Mouse (Mus musculus) subcutaneous adipose tissue, adult 2 months (tissue): Measurements from ENCODE around the gene Fkbp14. TPM values are rescaled to one million over a fixed set of nuclear protein-coding genes. Genes with fewer than 3 reads are reported as not detected.

Experiments
- polyA plus RNA-seq: library from polyadenylated mRNA; depleted of rRNA; stranded (reverse); fragments of >200 nt; gene quantifications from 2 replicates; pipeline ENCODE4 v1.2.3, GENCODE M21; 2012; ENCODE audit warnings: low replicate concordance; rRNA removed

Fkbp14 gene
- 10.7 and 20.9 TPM in 2 replicates for polyA plus RNA-seq

DNA sequence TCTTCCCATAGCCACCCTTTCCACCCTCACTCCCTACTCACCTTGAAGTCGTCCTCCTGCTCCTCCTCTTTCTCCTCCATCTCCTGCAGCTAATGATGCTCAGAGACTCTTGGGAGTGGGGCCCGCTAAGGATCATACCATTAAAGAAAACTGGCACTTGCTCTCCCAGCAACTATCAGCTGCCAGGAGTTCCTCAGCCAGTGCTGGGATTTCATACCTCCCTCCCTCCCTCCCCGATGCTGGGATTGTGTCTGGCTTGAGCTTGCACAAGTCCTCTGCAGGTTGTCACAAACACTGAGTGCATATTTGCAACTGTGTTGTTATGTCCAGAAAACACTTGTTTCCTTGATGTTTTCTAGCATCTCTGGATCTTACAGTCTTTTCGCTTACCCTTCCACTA lies at the start of gene Fkbp14:
Gene Fkbp14, minus strand, starts transcription at position 101 of the 400 bp plus-strand sequence.

DNA sequence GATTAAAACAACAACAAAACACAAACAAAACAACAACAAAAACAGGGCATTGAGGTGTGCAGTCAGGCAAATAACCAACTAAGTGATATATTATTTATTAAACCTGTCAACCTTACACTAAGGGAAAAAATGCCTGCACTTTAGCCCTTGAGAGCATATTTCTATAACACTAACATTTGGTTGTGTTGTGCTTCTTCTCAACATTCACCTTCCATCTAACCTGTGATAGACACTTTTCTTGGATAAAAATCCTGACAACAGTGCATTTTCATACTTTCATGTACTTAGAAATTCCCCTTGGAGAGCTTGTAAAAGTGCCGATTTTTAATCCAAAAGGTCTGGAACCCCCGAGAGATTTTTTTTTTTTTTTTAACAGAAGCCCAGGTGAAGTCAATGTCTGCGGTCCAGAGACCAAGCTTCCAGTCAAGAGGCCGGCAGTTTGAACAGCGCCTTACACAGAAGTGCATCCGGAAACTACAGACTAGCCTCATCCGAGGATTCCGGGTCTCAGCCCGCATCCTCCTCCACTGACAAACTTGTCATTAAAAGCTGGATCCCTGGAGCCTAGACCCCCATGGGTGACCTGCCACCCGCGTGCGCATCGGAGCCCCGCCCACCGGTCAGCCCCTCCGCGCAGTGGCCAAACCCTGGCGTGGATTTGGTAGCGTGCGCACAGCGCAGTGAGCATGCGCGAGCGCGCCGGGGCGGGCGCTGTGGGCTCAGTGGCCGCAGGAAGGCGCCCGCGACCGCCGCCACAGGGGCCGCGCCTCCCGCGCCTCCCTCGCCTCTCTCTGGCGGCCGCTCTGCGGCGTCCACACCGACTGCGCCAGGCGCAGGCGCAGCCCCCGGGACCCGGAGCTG lies 2.4 kb downstream of the Fkbp14 start, which contains the start of gene Plekha8:
Gene Plekha8, plus strand, starts transcription at position 643 of the 861 bp plus-strand sequence.

DNA sequence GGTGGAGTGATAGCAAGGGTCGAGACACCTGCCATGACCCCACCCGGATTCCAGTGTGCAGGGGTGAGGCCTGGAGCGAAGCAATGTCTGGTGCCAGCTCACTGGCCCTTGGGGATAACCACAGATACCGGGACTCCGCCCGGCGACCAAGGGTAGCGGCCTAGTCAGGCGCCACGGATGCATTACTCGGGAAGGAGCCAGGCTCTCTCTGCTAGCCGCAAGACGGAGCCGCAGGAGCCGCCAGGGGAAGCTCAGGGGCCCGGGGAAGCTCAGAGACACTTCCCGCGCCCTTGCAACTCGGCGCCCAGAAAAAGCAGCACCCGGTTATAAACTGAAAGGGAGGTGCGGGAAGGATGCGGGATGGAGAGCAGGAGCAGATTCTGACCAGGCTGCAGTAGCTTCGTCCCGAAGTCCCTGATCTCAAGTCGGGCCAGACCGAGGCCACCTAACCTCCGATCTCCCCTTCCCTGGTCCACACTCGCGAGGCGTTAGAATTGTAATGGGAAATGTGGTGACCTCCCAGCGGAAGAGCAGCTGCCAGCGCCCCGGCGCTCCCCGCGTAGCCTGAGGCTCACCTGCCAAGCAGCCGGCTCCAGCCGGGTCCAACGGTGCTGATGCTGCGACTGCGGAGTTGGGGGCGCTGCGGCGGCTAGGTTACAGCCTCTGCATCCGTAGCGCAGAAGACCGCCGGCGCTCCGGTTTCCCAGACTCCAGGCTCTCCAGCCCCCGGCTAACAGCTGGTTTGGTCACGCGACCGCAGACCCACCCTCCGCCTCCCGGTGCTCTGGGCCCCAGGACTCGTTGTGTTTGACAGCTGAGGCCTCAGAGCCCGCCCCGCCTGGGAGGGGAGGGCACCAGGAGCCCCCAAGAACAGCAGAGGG lies 31.2 kb downstream of the Fkbp14 start, which contains the start of gene Scrn1:
Gene Scrn1, minus strand, starts transcription at position 825 of the 881 bp plus-strand sequence.

Other genes starting within 250 kb of the Fkbp14 start
- 0.60 and 2.5 TPM in 2 replicates for gene Wipf3, start 167.7 kb downstream of the Fkbp14 start, polyA plus RNA-seq
- 6.4 and 16.2 TPM in 2 replicates for gene Scrn1, start 30.8 kb downstream of the Fkbp14 start, polyA plus RNA-seq
- gene Plekha8, start 2.2 kb downstream of the Fkbp14 start, polyA plus RNA-seq, result 3.4 and 9.0 TPM in 2 replicates
- gene Mturn, start 84.3 kb upstream of the Fkbp14 start, polyA plus RNA-seq, result 15.4 and 17.0 TPM in 2 replicates
- 11.5 and 14.5 TPM in 2 replicates for gene Znrf2, start 219.6 kb upstream of the Fkbp14 start, polyA plus RNA-seq